Mouse (Mus musculus) kidney, embryonic 14.5 days (tissue): ENCODE measurements around the gene Entpd7. TPM values are rescaled to one million over a fixed set of nuclear protein-coding genes. Genes with fewer than 3 reads are reported as not detected.

Experiments used
- ATAC-seq: fragments of 200-750 bp; cut with Nextera tagmentation; 2 replicates; pipeline ENCODE4 v1.8.0; 2017; ENCODE audit warnings: moderate number of reproducible peaks, mild to moderate bottlenecking, moderate TSS enrichment, moderate library complexity; ENCODE audit not compliant: low FRiP score, low TSS enrichment
- H3K27ac ChIP-seq: fragments of 300-500 bp; sonication (generic); 2 replicates; pipeline ENCODE4 v1.5.1; 2014; ENCODE audit warnings: low read depth, mild to moderate bottlenecking, low read length, moderate library complexity, mixed read lengths
- H3K27me3 ChIP-seq: fragments of 300-500 bp; sonication (generic); 2 replicates; pipeline ENCODE4 v1.6.1; 2014; ENCODE audit warnings: mild to moderate bottlenecking, low read length; ENCODE audit not compliant: control insufficient read depth, insufficient read depth
- H3K36me3 ChIP-seq: fragments of 300-500 bp; sonication (generic); 2 replicates; pipeline ENCODE4 v1.6.1; 2014; ENCODE audit warnings: low read length, mixed read lengths; ENCODE audit not compliant: control insufficient read depth, insufficient read depth
- H3K4me1 ChIP-seq: fragments of 300-500 bp; sonication (generic); 2 replicates; pipeline ENCODE4 v1.6.1; 2014; ENCODE audit warnings: low read length, mixed read lengths; ENCODE audit not compliant: control insufficient read depth, insufficient read depth
- H3K4me2 ChIP-seq: fragments of 300-500 bp; sonication (generic); replicated peaks from 2 replicates; pipeline ENCODE4 v1.6.1; 2014; ENCODE audit warnings: low read depth, mild to moderate bottlenecking, low read length
- H3K4me3 ChIP-seq: fragments of 300-500 bp; sonication (generic); 2 replicates; pipeline ENCODE4 v1.5.1; 2014; ENCODE audit warnings: mild to moderate bottlenecking, low read length
- H3K9ac ChIP-seq: fragments of 300-500 bp; sonication (generic); 2 replicates; pipeline ENCODE4 v1.6.1; 2014; ENCODE audit warnings: low read depth, mild to moderate bottlenecking, low read length, moderate library complexity
- H3K9me3 ChIP-seq: fragments of 300-500 bp; sonication (generic); 2 replicates; pipeline ENCODE4 v1.6.1; 2016; ENCODE audit warnings: low read length; ENCODE audit not compliant: control insufficient read depth
- WGBS: fragments of 180-500 bp; shearing (Covaris S2); extraction: QIAGEN DNeasy Blood & Tissue Kit; methylation state at CpG from one replicate; pipeline ENCODE4 v1.1.7; 2014; 5-methylcytosine and 5-hydroxymethylcytosine counted together
- polyA plus RNA-seq: library from polyadenylated mRNA; unstranded; fragments of >200 nt; fragmentation: Nextera tagmentation; extraction: Ambion mirVana; gene quantifications from 2 replicates; pipeline ENCODE4 v1.2.1, GENCODE M21; 2014

Gene Entpd7
- polyA plus RNA-seq, 1 experiment from 2014 or later = 16.1 TPM

GRCm38 (mm10) chr19:43767549-43768322, 78.3 kb downstream of the Entpd7 start:
- 74% methylated on average over 9 of the region's 9 CpGs for WGBS
- no peak overlapping the region for H3K4me3 ChIP-seq
- no peaks in the 10 kb centered on the region for H3K4me1 ChIP-seq
- H3K36me3 ChIP-seq = no peaks in the 10 kb centered on the region
- H3K4me2 ChIP-seq = no peak overlapping the region
- H3K9me3 ChIP-seq = no peaks in the 10 kb centered on the region
- no peaks in the 10 kb centered on the region for H3K27me3 ChIP-seq
- ATAC-seq = no peak
- no peak overlapping the region for H3K9ac ChIP-seq
- no peak overlapping the region for H3K27ac ChIP-seq

- no peak for ATAC-seq
- H3K36me3 ChIP-seq = no peaks in the 10 kb centered on the region
- 81% methylated on average over 5 of the region's 5 CpGs for WGBS
- no peak overlapping the region for H3K4me3 ChIP-seq
- no peaks in the 10 kb centered on the region for H3K4me1 ChIP-seq
- no peak overlapping the region for H3K27ac ChIP-seq
- no peaks in the 10 kb centered on the region for H3K27me3 ChIP-seq
- H3K9ac ChIP-seq = no peak overlapping the region
- no peaks in the 10 kb centered on the region for H3K9me3 ChIP-seq
- no peak overlapping the region for H3K4me2 ChIP-seq
These were observed 80.0 kb downstream of the Entpd7 start for GRCm38 (mm10) chr19:43769366-43769960.

- 87% methylated on average over 4 of the region's 4 CpGs for WGBS
- no peaks in the 10 kb centered on the region for H3K4me1 ChIP-seq
- no peak for ATAC-seq
- no peaks in the 10 kb centered on the region for H3K27me3 ChIP-seq
- no peaks in the 10 kb centered on the region for H3K9me3 ChIP-seq
- no peak overlapping the region for H3K9ac ChIP-seq
- no peaks in the 10 kb centered on the region for H3K36me3 ChIP-seq
- H3K4me2 ChIP-seq = no peak overlapping the region
- H3K27ac ChIP-seq = no peak overlapping the region
- no peak overlapping the region for H3K4me3 ChIP-seq
These were observed 81.1 kb downstream of the Entpd7 start for GRCm38 (mm10) chr19:43770584-43770983.

GRCm38 (mm10) chr19:43771499-43771969, 82.1 kb downstream of the Entpd7 start:
- Histone ChIP-seq H3K36me3 (no peaks in the 10 kb centered on the region), H3K4me2 (no peak overlapping the region), H3K4me1 (no peaks in the 10 kb centered on the region), H3K27ac (no peak overlapping the region), H3K9me3 (no peaks in the 10 kb centered on the region), H3K27me3 (no peaks in the 10 kb centered on the region), H3K9ac (no peak overlapping the region), H3K4me3 (no peak overlapping the region)
- 88% methylated on average over 5 of the region's 5 CpGs for WGBS
- no peak for ATAC-seq

GRCm38 (mm10) chr19:43772311-43772710, 82.8 kb downstream of the Entpd7 start:
- Histone ChIP-seq H3K9me3 (no peaks in the 10 kb centered on the region), H3K4me2 (no peak overlapping the region), H3K36me3 (no peaks in the 10 kb centered on the region), H3K4me3 (no peak overlapping the region), H3K4me1 (no peaks in the 10 kb centered on the region), H3K27ac (no peak overlapping the region), H3K27me3 (no peaks in the 10 kb centered on the region), H3K9ac (no peak overlapping the region)
- ATAC-seq = no peak
- WGBS = 73% methylated on average over 6 of the region's 6 CpGs

- 75% methylated on average over 10 of the region's 10 CpGs for WGBS
- no peak overlapping the region for H3K4me2 ChIP-seq
- ATAC-seq = no peak
- H3K36me3 ChIP-seq = no peaks in the 10 kb centered on the region
- no peak overlapping the region for H3K9ac ChIP-seq
- no peaks in the 10 kb centered on the region for H3K9me3 ChIP-seq
- H3K27ac ChIP-seq = no peak overlapping the region
- H3K4me1 ChIP-seq = no peaks in the 10 kb centered on the region
- H3K27me3 ChIP-seq = no peaks in the 10 kb centered on the region
- H3K4me3 ChIP-seq = no peak overlapping the region
These were observed 86.0 kb downstream of the Entpd7 start for GRCm38 (mm10) chr19:43775433-43775832.

- Histone ChIP-seq H3K9me3 (no peaks in the 10 kb centered on the region), H3K4me2 (no peak overlapping the region), H3K4me3 (no peak overlapping the region), H3K9ac (no peak overlapping the region), H3K27ac (no peak overlapping the region), H3K27me3 (no peaks in the 10 kb centered on the region), H3K4me1 (no peaks in the 10 kb centered on the region), H3K36me3 (no peaks in the 10 kb centered on the region)
- WGBS = 78% methylated on average over 4 of the region's 4 CpGs
- no peak for ATAC-seq
These were observed 87.1 kb downstream of the Entpd7 start for GRCm38 (mm10) chr19:43776561-43776960.

- ATAC-seq = no peak
- 67% methylated on average over 2 of the region's 2 CpGs for WGBS
- Histone ChIP-seq H3K27me3 (no peaks in the 10 kb centered on the region), H3K4me2 (no peak overlapping the region), H3K4me3 (no peak overlapping the region), H3K4me1 (no peaks in the 10 kb centered on the region), H3K27ac (no peak overlapping the region), H3K9me3 (no peaks in the 10 kb centered on the region), H3K9ac (no peak overlapping the region), H3K36me3 (no peaks in the 10 kb centered on the region)
These were observed 87.8 kb downstream of the Entpd7 start for GRCm38 (mm10) chr19:43777308-43777707.

- Histone ChIP-seq H3K27ac (no peak overlapping the region), H3K4me3 (no peak overlapping the region), H3K9me3 (no peaks in the 10 kb centered on the region), H3K36me3 (no peaks in the 10 kb centered on the region), H3K4me2 (no peak overlapping the region), H3K27me3 (no peaks in the 10 kb centered on the region), H3K4me1 (no peaks in the 10 kb centered on the region), H3K9ac (no peak overlapping the region)
- no peak for ATAC-seq
- WGBS = 83% methylated on average over 5 of the region's 5 CpGs
These were observed 90.9 kb downstream of the Entpd7 start for GRCm38 (mm10) chr19:43780391-43780790.
